Mouse (Mus musculus): ENCODE results near the gene Nfs1.

DNA sequence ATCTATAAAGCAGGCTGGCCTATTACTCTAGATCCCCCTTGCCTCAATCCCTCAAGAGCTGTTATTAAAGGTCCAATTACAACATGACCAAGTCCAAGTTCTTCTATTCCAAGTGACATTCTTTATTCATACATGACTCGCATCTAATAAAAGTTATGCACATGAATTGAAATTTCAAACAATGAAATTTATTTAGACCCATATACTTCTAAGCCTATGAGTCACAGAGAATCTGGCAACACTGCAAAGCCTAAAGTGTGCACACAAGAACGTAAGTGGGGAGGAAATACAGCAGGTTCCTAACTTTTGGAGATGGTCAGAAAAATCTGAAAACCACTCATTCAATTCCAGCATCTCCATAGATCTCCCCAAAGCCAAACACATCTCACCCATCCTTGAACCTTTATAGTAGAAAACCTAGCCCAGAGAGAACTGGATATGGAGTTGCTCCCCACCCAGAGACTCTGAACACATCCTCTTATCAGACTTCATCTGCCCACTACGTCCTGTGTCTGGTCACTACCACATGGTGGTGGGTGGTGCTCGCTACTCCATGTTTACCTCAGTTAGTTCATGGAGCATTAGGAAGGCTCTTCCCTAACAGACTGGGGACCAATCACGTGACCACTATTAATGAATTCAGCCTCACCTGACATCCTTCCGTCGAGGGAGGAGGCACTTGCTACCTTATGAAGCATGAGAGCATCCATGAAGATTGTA lies 56.4 kb downstream of the Nfs1 start:
- TF ChIP-seq CTCF (IDR thresholded peaks at IDR 0.05; ENCODE audit: control insufficient read depth, insufficient read depth, low read length), result no peak
- no peak for TF ChIP-seq POLR2A (IDR thresholded peaks at IDR 0.05; ENCODE audit: borderline replicate concordance, control insufficient read depth, low read depth, low read length)
